Mouse (Mus musculus) common myeloid progenitor, adult 5-6 weeks (primary cell): Measurements from ENCODE around the gene Hmces. TPM values are rescaled to one million over a fixed set of nuclear protein-coding genes. Genes with fewer than 3 reads are reported as not detected.

Experiments used
- ATAC-seq: replicated peaks from 2 replicates; pipeline ENCODE4 v1.8.0; 2016; ENCODE audit warnings: low read depth, mild to moderate bottlenecking, moderate TSS enrichment, inconsistent platforms; ENCODE audit not compliant: poor library complexity, severe bottlenecking
- total RNA-seq: library from RNA; stranded (forward); fragments of 200-1000, 187-1606 nt; gene quantifications from 2 replicates; pipeline ENCODE4 v1.2.3, GENCODE M21; 2017

Gene Hmces
- total RNA-seq: 44.9 and 47.6 TPM in 2 replicates

DNA sequence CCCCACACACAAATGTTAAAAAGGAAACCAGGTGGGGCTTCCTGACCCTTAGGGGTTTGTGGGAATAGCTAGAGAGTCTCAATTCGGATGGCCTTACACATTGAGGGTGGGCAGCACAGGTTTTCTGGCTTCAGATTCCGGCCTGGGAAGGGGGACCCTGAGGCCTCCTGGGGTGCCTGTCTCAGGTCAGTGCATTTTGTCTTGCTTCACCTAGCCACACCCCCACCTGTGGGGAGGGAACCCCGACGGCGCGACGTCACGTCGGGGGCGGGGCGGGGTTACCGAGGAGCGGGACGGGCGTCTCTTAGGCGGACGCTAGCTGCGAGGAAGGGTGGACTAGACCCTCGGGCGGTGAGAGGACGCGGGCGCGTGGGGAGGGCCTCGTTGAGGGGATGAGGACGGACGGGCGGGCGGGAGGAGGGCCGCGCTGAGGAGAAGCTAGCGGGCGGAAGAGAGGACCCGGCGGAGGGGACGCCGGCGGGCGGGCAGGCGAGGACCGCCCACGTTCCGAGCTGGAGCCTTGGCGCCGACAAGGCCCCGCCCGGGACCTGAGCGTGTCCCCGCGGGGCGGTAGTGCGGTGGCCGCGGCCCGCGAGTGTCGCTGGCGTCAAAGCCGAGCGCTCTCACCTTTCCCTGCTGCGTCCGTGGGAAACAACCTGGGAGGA is at the start of gene Hmces:
Gene Hmces, plus strand, starts transcription at position 275 of the 665 bp plus-strand sequence.
- ATAC-seq: peak; percentile 59

- no peak for ATAC-seq
Observed at GRCm38 (mm10) chr6:87866211-87866610, 47.5 kb upstream of the Hmces start.

DNA sequence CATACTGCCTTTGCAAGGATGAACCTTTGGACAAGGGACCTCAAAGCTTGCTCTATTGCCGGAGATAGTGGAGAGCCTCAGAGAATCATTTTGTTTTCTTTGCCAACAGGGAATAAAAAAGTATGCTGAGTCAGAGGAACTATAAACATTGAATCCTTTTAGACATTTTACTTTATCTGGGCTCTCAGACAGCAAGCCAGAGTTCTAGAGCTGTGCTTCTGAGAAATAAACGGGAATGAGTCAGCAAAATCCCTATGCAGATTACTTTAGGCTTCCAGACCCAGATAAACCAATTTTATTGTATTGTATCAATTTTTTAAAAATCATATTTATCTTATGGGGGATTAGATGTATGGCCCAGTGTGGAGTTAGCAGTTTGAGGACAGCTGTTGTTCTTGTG is 46.5 kb upstream of the Hmces start:
- ATAC-seq: peak; percentile 37; the same call in 1 of the 2 replicates

DNA sequence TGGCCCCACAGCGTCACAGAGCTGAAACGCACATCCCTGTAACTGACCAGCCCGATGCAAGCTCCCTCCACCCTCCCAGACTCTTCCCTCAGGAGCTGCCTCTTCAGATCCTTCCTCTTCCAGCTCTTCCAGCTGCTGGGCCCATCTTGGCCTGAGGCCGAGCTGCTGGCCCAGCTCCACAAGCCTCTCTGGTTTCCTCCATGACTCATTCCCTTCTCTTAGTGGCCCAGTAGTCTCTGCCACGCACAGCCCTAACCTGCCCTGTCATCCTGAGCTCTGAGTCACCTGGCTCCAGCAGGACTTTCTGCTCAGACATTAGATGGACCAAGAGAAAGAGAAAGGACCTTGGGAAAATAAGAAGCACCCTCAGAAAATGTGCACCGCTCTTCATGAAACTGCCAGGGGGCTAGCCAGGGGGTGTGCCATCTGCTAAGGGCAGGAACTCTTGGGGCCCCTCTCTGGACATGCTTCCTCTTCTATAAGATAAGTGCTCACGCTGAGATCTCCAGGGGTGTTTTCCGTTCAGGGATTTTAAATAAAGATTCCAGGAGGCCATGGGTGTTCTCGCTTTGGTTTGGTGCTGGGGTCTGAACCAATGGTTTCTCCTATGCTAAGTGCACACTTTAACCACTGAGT is 44.7 kb upstream of the Hmces start:
- ATAC-seq: peak; percentile 66

DNA sequence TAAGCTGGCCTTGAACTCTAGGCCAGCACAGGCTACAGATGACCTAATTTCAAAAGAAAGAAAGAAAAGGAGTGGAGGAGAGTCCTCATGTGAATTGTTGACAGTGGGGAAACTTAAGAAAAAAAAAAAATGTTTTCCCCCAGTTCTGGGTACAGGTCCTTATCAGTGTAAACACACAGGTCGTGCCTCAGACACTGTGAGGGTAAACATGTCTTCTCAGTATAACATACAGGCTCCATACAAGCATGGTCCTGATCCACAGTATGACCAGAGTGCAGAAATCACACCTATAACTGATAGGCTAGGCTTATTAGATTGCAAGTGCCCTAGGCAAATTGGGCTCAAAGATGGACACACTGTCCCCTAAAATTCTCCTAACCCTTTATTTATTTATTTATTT is 43.3 kb upstream of the Hmces start:
- ATAC-seq: no peak

GRCm38 (mm10) chr6:87871240-87871639 is 42.5 kb upstream of the Hmces start:
- no peak for ATAC-seq

DNA sequence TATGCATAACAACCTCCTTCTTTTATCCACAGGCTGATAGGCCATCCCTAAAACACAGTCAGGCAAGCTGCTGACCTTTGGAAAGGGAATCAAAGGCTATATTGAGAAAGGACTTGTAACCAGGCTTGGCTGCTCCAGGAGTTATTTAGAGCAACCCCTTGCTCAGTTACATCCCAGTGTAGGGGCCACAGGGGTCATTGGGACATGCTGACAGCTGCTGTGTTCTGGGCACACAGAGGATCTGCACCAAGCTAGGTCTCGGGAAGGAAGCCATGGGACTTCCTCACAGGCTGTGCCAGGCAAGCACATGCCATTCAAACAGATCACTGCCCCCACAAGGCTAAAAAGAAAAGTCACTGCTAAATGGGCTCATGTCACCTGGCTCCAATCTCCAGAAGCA is 40.6 kb upstream of the Hmces start:
- no peak for ATAC-seq

- ATAC-seq: no peak
Observed at GRCm38 (mm10) chr6:87873963-87874362, 39.8 kb upstream of the Hmces start.

DNA sequence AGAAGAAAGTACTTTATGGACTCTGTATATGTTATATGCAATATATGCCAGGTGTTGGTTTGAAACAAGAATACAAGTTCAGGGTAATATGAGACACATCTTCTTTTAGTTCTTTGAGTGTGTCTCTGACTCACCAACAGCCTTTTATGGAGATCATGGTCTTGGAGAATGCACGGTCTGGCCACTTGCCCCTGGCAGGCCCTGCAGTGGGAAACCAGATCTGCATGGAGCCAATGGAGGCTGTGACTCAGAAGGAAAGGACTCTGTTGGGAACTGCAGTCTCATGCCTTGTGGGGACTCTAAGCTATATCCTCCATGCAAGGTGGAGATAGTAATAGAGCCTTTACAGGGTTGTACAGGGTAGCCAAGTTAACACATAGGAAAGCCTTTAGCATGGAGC is 38.7 kb upstream of the Hmces start:
- no peak for ATAC-seq

DNA sequence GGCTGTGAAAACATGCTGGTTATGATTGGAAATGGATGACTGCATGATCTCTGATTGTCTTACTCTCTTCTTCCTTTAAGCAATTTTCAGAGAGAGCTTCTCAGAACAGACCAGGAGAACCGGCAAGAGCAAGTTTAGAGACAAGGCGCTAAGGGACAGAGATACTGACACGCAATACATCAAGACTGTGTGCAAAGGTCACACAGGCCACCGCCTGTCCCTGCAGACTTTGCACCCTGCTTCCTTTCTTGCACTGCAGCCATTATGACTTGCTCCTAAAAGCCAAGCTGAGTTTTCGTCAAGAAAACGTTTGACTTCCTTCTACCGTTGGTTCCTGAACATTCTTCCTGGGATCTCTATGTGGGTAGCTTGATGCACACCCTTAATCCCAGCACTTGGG is 38.2 kb upstream of the Hmces start:
- no peak for ATAC-seq

DNA sequence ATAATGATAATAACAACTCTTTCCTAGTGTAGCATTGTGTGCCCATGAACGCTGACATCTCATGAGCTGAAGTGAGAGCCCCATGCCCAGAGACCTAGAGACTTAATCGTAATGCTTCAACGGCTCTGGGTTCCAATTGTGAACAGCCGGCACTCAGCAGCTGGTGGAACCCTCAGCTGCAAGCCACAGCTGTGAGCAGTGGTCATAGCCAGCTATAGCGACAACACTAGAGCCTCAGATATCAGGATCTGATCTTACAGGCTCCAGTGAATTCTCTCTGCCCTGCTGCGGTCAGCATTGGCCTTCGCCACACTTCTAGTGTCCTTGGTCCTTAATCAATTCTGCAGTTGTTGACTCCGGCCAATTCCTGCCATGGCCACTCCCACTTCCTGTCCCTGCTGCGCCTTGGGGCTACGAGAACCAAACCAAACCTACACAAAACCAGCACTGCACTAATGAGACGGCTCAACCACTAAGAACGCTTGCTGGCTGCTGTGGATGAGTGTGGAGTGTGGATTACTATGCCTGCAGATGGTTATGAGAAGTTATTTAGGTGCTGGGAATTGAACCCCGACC is 37.6 kb upstream of the Hmces start:
- ATAC-seq: peak; percentile 62

DNA sequence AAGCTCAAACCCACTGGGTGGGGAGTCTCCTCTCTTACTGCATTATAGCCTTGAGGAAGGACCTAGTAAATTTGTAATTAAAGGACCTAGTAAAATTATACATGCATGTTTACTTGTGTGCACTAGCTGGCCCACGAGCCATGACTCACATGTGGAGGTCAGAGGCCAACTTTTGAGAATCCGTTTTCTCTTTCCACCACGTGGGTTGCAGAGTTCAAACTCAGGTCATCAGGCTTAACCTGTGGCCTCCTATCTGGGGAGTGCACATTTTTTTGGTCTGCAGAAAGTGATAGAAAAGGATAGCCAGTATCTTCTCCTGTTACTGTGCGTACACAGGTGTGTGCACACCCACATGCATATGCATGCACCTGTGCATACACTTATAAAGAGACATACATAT is 34.7 kb upstream of the Hmces start:
- ATAC-seq: no peak

DNA sequence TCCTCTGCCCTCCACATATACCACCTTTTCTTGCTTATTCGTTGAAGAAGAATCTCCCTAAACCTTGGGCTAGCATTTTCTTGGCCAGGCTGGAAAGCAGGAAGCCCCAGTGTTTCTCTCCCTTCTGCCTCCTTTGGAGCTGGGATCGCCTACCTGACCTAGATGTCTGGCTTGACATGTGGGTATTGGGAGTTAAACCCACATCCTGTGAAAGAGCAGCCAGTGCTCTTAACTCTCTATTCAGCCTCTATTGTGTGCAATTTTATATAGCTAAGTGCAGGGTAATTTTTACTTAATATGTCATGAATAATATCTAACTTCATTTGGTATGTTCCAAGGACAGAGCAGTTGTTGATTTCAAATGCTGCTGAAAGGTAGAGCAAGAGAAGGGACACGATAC is 34.1 kb upstream of the Hmces start:
- ATAC-seq: no peak

GRCm38 (mm10) chr6:87882221-87882620 is 31.5 kb upstream of the Hmces start:
- ATAC-seq: no peak

DNA sequence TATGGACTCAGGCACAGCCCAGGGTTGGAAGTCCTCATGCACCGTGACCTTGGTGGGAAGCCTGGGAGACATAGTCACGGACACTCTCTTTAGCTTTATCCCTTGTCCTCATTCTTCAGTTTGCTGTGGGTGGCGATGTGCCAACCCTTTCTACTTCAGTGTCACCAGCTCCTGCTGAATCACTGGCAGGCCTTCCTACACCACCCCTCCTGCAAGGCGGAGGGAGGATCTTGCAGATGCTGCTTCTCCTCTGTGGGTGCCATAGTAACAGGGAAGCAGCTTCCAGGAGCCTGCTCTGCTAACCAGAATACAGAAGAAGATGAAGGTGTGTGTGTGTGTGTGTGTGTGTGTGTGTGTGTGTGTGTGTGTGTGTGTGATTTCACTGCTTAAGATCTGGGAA is 30.9 kb upstream of the Hmces start:
- ATAC-seq: peak; percentile 66

DNA sequence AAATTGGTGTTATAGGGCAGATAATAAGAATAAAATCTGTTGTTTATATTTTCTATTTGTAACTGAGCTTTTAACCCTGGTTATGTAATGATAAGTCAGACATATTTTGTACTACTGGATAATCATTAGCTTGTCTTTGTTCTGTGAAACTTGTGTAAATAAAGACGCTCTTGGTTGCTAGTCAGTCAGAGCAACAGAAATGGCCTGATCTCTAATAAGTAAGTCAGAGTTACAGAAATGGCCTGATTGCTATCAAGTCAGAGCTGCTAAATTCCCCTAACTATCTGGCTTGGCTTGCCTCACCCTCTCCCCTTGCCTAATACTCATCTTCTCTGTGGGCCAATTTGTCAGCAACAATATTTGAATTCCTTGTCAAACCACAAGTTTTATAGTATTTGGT is 27.0 kb upstream of the Hmces start:
- no peak for ATAC-seq

GRCm38 (mm10) chr6:87887594-87888233 is 26.0 kb upstream of the Hmces start, which contains the start of gene Copg1:
Gene Copg1, plus strand, starts transcription at chr6:87887814.
- ATAC-seq: peak; percentile 91

GRCm38 (mm10) chr6:87893931-87894330 is 19.8 kb upstream of the Hmces start:
- no peak for ATAC-seq

DNA sequence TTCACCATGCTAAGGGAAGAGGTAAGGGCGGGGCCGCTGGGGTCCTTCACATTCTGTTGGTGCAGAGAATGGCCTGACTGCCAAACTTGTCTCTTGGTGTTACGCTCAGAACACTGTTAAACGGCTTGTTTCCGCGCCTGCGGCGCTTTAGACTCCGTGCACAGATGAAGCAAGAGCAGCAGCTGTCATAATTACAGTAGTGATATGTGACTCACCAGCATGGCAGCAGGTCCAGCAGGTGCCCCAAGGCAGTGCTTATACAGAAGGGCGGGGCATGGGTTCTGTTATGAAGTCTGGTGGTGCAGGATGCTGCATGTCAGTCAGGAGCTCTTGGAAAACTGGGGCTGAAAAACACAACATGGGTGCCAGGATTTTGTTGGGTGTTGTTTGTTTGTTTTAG is 15.7 kb upstream of the Hmces start:
- no peak for ATAC-seq

DNA sequence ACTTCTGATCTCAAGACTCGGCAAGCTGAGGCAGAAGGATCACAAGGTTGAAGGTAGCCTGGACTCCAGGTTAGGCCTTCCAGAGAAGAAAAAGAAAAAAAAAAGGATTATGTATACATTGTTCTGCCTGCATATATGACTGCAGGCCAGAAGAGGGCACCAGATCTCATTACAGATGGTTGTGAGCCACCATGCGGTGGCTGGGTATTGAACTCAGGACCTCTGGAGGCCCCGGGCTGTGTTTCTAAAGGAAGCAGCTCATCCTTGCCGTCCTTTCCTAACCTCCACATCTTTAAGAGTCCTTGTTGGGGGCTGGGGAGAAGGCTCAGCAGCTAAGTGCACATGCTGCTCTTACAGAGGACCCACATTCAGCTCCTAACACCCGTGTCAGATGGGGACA is 7.1 kb upstream of the Hmces start:
- no peak for ATAC-seq

- ATAC-seq: no peak
Observed at GRCm38 (mm10) chr6:87909181-87909580, 4.6 kb upstream of the Hmces start.
